Mouse (Mus musculus): ENCODE measurements around the gene Cfap65. TPM values are rescaled to one million over a fixed set of nuclear protein-coding genes. Genes with fewer than 3 reads are reported as not detected.

Gene Cfap65
- total and polyA plus RNA-seq, 3 experiments = not detected

GRCm38 (mm10) chr1:74882055-74882734, 53.2 kb downstream of the Cfap65 start:
- TF ChIP-seq CTCF (IDR thresholded peaks at IDR 0.05 in 2 of 3, conservative IDR thresholded peaks at IDR 0.05 in 1 of 3; ENCODE audit: control insufficient read depth in 1 of 3, insufficient read depth in 1 of 3, low read depth in 2 of 3, low read length in 3 of 3, poor library complexity in 1 of 3, severe bottlenecking in 1 of 3) = no peak
- TF ChIP-seq HCFC1 (IDR thresholded peaks at IDR 0.05; ENCODE audit: low read depth, low read length) = no peak
- TF ChIP-seq TCF12 (IDR thresholded peaks at IDR 0.05; ENCODE audit: low read depth, low read length) = no peak
- no peak for TF ChIP-seq JUND (IDR thresholded peaks at IDR 0.05; ENCODE audit: low read depth, low read length)
- no peak for TF ChIP-seq MXI1 (IDR thresholded peaks at IDR 0.05; ENCODE audit: low read depth, low read length)
- TF ChIP-seq MEF2A (IDR thresholded peaks at IDR 0.05; ENCODE audit: extremely low read depth, insufficient replicate concordance, low read depth, low read length, poor library complexity, severe bottlenecking) = no peak
- no peak for TF ChIP-seq RCOR1 (IDR thresholded peaks at IDR 0.05; ENCODE audit: low read depth, low read length)
- TF ChIP-seq TBP (IDR thresholded peaks at IDR 0.05; ENCODE audit: low read depth, low read length) = no peak
- TF ChIP-seq MAZ (IDR thresholded peaks at IDR 0.05; ENCODE audit: low read depth, low read length) = no peak
- no peak for TF ChIP-seq SIN3A (IDR thresholded peaks at IDR 0.05; ENCODE audit: low read length)
- no peak for TF ChIP-seq CHD2 (IDR thresholded peaks at IDR 0.05; ENCODE audit: low read length)
- TF ChIP-seq UBTF (IDR thresholded peaks at IDR 0.05; ENCODE audit: borderline replicate concordance, insufficient read depth, low read depth, low read length) = no peak
- TF ChIP-seq CHD1 (IDR thresholded peaks at IDR 0.05; ENCODE audit: low read depth, low read length) = no peak
- no peaks in the 10 kb centered on the region for H3K79me2 ChIP-seq (ENCODE audit: control insufficient read depth, insufficient read depth, low read length, poor library complexity)
- no peaks in the 10 kb centered on the region for H3K9me3 ChIP-seq (replicated peaks; ENCODE audit: insufficient read depth, low read length)
- H3K4me1 ChIP-seq (ENCODE audit: control insufficient read depth in 1 of 2, insufficient read depth in 2 of 2, low read length in 2 of 2) = no peaks in the 10 kb centered on the region
- H3K27me3 ChIP-seq (ENCODE audit: control insufficient read depth in 1 of 2, insufficient read depth in 2 of 2, low read length in 2 of 2) = peaks cover 0 to 2% of the 10 kb centered on the region in 2 experiments; a peak in 1 of 4 replicates
- H3K4me3 ChIP-seq (ENCODE audit: control insufficient read depth in 1 of 2, insufficient read depth in 1 of 2, low read depth in 2 of 2, low read length in 2 of 2) = no peak overlapping the region
- H3K27ac ChIP-seq (ENCODE audit: control insufficient read depth, low read depth, low read length) = no peak overlapping the region
- no peaks in the 10 kb centered on the region for H3K36me3 ChIP-seq (ENCODE audit: control insufficient read depth in 1 of 2, insufficient read depth in 2 of 2, low read length in 2 of 2)
- no peak overlapping the region for H3K9ac ChIP-seq (ENCODE audit: control insufficient read depth, low read depth, low read length, poor library complexity, severe bottlenecking)
- no peak for DNase-seq (ENCODE audit: low read depth, low spot score)

DNA sequence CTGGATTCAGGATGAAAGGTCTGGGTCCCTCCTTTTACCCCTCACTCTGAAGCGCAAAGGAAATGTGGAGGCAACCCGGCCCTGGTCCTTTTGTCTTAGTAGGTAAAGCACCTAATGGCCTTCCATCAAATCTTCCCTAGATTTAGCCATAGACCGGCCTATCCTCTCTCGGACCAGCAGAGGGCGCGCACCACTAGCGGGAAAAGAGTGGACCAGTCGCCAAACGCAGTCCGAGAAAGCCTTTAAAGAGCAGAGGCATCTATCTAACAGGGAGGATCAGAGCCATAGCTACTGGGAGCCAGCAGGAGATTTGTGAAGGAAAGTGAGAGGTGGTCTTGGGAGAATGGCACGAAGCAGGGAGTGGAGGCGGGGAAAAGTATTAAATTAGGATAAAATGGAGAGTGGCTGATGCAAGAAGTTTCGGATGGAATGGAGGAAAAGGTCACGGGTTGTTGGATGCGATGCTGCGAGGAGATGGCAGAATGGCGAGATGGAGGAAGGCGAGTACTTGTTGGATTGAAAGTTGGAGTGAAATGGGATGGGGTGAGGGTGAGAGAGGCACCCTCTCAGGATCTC, 54.5 kb downstream of the Cfap65 start:
- no peaks in the 10 kb centered on the region for H3K36me3 ChIP-seq (ENCODE audit: control insufficient read depth in 1 of 2, insufficient read depth in 2 of 2, low read length in 2 of 2)
- H3K79me2 ChIP-seq (ENCODE audit: control insufficient read depth, insufficient read depth, low read length, poor library complexity) = no peaks in the 10 kb centered on the region
- no peak overlapping the region for H3K9ac ChIP-seq (ENCODE audit: control insufficient read depth, low read depth, low read length, poor library complexity, severe bottlenecking)
- no peak overlapping the region for H3K27ac ChIP-seq (ENCODE audit: control insufficient read depth, low read depth, low read length)
- TF ChIP-seq JUND (IDR thresholded peaks at IDR 0.05; ENCODE audit: low read depth, low read length) (no peak), ELF1 (IDR thresholded peaks at IDR 0.05; ENCODE audit: low read depth, low read length) (no peak), RAD21 (IDR thresholded peaks at IDR 0.05; ENCODE audit: low read depth, low read length) (peak; percentile 46), SMC3 (IDR thresholded peaks at IDR 0.05; ENCODE audit: low read depth, low read length) (peak; percentile 58), CTCF (IDR thresholded peaks at IDR 0.05 in 2 of 3, conservative IDR thresholded peaks at IDR 0.05 in 1 of 3; ENCODE audit: control insufficient read depth in 1 of 3, insufficient read depth in 1 of 3, low read depth in 2 of 3, low read length in 3 of 3, poor library complexity in 1 of 3, severe bottlenecking in 1 of 3) (peak; percentile 56 to 90 (median 73))
- H3K4me1 ChIP-seq (ENCODE audit: control insufficient read depth in 1 of 2, insufficient read depth in 2 of 2, low read length in 2 of 2) = no peaks in the 10 kb centered on the region
- H3K9me3 ChIP-seq (replicated peaks; ENCODE audit: insufficient read depth, low read length) = no peaks in the 10 kb centered on the region
- no peak overlapping the region for H3K4me3 ChIP-seq (ENCODE audit: control insufficient read depth in 1 of 2, insufficient read depth in 1 of 2, low read depth in 2 of 2, low read length in 2 of 2)
- peaks cover 0 to 2% of the 10 kb centered on the region in 2 experiments; a peak in 1 of 4 replicates for H3K27me3 ChIP-seq (ENCODE audit: control insufficient read depth in 1 of 2, insufficient read depth in 2 of 2, low read length in 2 of 2)
- peak; percentile 45 for DNase-seq (ENCODE audit: low read depth, low spot score)

All from MEL (cell line).